Mouse (Mus musculus): ENCODE measurements around the gene E2f4.

The E2f4 gene

GRCm38 (mm10) chr8:105323183-105323582 lies 25.7 kb downstream of the E2f4 start:
- DNase-seq, result no peak

DNA sequence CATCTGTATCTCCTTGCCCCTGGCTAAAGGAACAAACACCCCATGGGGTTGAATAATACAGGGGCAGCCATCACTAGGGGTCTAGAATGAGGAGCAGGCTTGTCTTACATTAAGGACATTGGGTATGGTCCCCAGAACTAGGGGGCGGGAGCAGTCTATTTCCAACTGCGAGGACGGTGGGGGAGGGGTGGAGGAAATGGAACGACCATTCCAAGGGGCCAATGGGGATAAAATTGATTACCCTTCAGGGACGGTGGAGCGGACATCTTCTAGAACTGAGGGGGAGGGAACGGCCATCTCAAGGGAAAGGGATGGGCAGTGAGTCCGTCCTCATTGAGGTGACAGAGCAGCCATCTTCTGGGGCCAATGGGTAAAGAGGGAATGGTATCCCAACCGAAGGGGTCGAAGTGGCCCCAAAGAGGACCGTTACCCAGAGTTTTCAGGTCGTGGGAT lies 28.2 kb downstream of the E2f4 start:
- peak; percentile 63 for DNase-seq

GRCm38 (mm10) chr8:105326141-105326672 lies 28.7 kb downstream of the E2f4 start, which contains the start of the genes Lrrc29 and Tmem208:
Lrrc29 (minus strand) TSS chr8:105326278.
Tmem208 (plus strand) TSS chr8:105326354.
- DNase-seq, result peak; percentile 99

DNA sequence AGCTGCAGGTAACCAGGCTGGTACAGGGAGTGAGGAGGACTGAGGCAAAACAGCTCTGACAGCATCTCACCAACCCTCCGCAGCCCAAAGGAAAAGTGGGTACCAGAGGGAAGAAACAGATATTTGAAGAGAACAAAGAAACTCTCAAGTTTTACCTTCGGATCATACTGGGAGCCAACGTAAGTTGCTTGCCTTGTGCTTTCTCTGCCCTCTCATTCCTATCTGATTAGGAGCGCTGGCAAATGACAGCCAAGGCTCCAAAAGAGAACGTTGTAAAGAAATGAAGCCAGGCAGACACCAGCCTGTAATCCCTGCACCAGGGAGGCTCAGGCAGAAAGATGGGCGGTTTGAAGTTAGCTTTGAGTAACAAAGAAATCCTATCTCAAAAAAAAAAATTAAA lies 29.5 kb downstream of the E2f4 start:
- DNase-seq, result no peak

GRCm38 (mm10) chr8:105330325-105330724 lies 32.9 kb downstream of the E2f4 start:
- peak; percentile 21 for DNase-seq

DNA sequence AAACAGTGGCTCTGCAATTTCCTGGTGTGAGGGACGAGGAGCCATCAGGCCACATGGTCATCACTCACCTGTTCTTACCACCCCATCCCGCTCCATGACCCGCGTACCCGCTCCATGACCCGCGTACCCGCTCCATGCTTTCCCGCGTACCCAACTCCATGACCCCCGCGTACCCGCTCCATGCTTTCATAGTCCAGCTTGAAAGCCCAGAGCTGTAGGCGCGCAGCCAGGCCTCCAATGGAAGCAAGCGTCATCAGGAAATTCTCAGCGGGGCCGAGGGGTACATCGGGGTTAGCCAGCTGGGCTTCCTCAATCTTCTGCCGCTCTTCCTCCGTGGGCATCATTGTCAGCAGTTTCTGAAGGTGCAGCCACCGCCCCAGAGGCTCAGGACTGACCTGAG lies 34.0 kb downstream of the E2f4 start:
- DNase-seq, result peak; percentile 27

DNA sequence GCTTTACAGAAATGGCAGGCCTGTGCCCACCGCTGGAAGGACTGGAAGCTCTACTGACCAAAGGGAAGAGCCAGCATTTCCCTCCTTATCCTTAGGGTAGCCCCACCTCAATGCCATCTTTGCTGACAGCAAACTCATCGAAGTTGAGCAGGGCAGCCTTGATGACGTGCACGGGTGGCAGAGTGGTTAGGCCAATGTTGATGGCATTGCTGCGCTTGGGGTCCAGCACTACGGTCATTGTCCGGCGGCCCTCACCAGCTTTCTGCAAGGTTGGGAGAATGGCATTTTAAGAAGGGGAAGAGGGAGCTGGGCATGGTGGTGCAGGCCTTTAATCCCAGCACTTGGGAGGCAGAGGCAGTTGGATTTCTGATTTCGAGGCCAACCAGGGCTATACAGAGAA lies 34.5 kb downstream of the E2f4 start:
- no peak for DNase-seq

GRCm38 (mm10) chr8:105332523-105332922 lies 35.1 kb downstream of the E2f4 start:
- DNase-seq, result no peak

DNA sequence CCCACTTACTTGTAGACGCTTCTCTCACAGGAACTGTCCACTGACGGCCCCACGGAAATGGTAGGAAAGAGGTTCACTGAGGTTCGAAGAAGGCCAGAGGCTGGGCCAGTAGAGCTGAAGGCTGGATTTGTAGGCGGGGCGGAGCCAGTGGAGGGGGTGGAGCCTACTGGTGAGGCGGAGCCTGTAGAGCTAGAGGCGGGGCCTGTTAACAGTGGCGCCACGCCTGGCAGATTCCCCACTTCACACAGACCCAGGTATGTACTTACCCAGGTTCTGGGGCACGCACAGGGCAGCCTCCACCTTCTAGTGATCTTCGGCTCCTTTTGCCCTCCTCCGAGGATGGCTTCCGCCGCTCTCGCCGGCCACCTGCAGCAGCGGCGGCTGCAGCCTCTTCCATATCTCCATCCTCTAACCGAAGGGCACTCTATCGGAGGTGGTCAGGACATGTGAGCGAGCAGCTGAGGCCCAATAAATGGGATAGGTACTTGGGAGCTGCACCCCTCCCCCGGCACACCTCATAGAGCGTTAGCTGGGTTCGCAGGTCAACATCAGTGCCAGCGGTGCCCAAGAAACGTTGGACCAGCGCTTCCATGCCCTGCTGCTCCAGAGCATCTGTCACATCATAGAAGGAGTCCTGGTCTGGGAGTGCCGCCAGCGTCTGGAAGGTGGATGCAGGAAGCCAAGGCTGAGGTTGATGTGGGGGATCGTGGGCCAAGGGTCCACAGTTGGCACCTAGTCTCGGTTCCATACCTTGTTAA lies 39.1 kb downstream of the E2f4 start:
- DNase-seq, result peak; percentile 51

GRCm38 (mm10) chr8:105338992-105339391 lies 41.5 kb downstream of the E2f4 start:
- no peak for DNase-seq

DNA sequence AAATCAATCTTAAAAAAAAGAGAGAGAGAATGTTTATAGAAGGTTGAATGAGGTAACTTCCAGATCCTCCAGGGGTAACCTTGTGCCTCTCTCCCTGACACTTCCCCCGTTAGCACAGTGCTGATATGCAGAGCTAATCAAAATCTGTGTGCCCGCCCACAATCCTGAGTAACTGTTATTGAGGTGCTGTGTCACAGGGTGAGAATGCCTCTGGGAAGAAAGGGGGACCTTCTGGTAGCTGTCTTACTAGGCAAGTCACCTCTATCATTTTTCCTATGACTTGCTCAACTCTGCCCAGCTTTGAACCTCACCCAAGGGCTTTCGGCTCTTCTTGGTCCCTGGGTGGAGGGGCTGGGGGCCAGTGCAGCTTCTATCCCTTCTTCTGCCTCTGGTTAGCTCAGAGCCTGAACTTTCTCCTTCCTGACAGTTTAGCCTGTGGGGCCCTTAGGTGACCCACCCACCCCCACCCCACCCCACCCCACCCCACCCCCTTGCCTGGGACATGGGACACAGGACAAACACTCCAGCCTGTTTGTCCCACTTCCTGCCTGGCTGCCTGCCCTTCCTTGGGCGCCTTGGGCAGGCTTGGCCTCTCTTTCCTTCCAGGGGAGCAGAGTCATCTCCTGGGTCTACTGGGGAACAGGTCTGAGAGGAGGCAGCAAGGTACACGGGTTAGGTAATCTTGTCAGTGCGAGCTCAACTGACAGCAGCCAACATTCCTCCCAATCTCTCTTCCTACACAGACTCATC lies 42.6 kb downstream of the E2f4 start:
- peak; percentile 55 for DNase-seq

- peak; percentile 68 for DNase-seq
Measured at GRCm38 (mm10) chr8:105341399-105341798, 43.9 kb downstream of the E2f4 start.

- DNase-seq, result no peak
Measured at GRCm38 (mm10) chr8:105342768-105343167, 45.3 kb downstream of the E2f4 start.

GRCm38 (mm10) chr8:105343791-105344574 lies 46.5 kb downstream of the E2f4 start:
- DNase-seq, result no peak

GRCm38 (mm10) chr8:105345061-105345975 lies 47.9 kb downstream of the E2f4 start:
- peak; percentile 64 for DNase-seq

GRCm38 (mm10) chr8:105346611-105347427 lies 49.4 kb downstream of the E2f4 start:
- peak; percentile 87 for DNase-seq

- peak; percentile 98 for DNase-seq
Measured at GRCm38 (mm10) chr8:105347428-105348221, 50.2 kb downstream of the E2f4 start, which contains the start of gene Fhod1. Fhod1 (minus strand) TSS chr8:105347953.

GRCm38 (mm10) chr8:105348450-105349095 lies 51.1 kb downstream of the E2f4 start, which contains the start of gene Slc9a5:
Slc9a5 (plus strand) TSS chr8:105348843.
- DNase-seq, result peak; percentile 77

- DNase-seq, result peak; percentile 59
Measured at GRCm38 (mm10) chr8:105349096-105349771, 51.8 kb downstream of the E2f4 start.
